Mouse (Mus musculus): ENCODE results near the gene Dguok.
A peak's percentile ranks its signal among the peaks of the same experiment; 100 is the strongest.

Gene Dguok

GRCm38 (mm10) chr6:83456131-83456983 lies 50.4 kb downstream of the Dguok start:
- DNase-seq (ENCODE audit: low read depth, low spot score): peak; percentile 59

- no peak for DNase-seq (ENCODE audit: low read depth, low spot score)
Observed at GRCm38 (mm10) chr6:83455328-83456130, 51.2 kb downstream of the Dguok start.

DNA sequence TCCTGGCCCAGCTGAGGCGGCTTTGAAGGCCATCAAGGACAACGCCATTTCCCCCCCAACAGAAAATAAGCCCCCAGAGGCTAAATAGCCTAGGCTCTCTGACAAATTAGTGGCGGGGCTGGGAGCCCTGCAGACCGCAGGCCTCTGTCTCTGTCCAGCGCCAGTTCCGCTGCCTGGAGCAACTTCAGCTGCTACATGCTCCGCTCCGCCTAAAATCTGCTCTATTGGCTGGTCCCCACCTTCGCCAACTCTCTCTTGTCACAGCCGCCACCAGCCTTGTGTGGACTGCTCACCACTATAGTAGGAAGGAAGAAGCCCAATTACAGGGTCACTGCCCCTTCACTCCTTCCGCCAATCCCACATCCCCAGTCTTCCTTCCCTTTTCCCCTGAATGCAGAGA lies 53.1 kb downstream of the Dguok start:
- DNase-seq (ENCODE audit: low read depth, low spot score): no peak

GRCm38 (mm10) chr6:83450451-83451303 lies 56.1 kb downstream of the Dguok start:
- DNase-seq (ENCODE audit: low read depth, low spot score): no peak

DNA sequence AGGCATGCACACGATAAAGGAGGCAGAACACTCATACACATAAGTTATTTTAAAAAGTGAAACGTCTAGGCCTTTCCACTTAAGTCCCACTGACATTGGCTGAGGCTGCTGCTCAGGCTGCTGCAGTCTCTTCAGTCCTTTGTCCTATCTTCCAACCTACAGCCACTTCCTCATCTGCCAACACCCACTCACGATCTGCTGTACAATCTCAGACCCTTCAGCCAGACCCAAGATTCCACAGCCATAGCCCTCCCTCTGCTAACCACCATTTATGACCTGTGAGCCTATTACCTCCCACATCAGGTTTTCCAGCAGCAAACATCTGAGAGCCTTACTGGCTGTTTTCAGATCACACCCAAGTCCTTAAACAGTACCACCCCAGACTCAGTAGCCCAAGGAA lies 57.3 kb downstream of the Dguok start:
- DNase-seq (ENCODE audit: low read depth, low spot score): no peak

DNA sequence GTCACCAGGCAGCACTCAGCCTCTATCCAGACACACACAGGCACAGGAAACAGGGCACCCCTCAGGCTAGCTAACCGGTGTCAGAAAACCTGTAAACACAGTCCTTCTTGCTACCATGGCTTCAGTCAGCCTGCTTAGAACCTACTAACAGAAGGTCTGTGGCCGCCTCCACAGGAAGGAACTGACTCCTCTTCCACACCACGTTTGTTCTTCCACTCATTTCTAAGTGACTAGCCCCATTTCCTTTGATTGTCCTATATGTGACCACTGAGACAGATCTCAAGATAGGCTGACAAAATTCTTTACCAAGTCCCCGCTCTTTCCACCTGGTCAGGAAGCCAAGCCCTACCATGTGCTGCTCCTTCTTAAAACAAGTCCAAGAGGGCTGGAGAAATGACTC lies 57.9 kb downstream of the Dguok start:
- no peak for DNase-seq (ENCODE audit: low read depth, low spot score)

- DNase-seq (ENCODE audit: low read depth, low spot score): no peak
Observed at GRCm38 (mm10) chr6:83447031-83447430, 59.7 kb downstream of the Dguok start.

- no peak for DNase-seq (ENCODE audit: low read depth, low spot score)
Observed at GRCm38 (mm10) chr6:83445796-83446195, 61.0 kb downstream of the Dguok start.

DNA sequence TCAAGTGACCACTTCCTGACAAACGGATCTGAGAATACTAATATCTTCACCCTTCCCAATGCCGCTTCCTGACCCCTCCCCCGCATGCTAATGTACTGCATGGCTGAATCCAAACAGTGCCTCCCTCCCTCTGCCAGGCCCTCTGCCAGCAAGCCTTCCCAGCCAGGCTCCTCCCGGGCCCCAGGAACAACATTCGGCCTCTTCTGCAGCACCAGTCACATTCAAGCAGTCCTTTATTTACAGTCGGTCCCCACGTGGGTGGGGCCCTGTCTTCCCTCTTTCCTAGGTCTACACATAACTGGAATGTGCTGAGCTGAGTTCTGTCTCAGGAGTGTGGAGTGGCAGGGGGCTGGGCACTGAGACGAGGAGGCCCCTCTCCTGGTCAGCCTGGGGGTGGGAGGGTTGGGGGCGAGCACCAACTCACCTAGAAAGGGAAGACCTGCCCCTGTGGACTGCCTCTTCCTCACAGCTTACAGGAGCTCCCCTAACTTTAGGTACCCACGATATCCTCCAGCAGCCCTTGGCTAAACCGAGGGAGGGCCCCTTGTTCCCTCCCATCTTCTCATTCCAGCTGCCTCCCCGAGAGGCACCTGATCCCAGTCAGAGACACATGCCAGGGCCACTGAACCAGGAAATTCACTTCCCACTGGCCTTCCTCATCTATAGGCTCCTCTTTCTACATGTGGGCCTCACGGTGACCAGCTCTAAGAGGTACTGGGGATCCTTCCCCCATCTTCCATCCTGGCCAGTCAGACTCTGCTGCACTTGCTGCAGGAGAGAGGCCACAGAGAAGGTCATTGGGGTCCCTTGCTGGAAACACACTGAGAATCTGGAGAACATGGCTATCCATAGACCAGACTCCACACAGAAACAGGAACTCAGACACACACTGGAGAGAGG lies 63.1 kb downstream of the Dguok start:
- no peak for DNase-seq (ENCODE audit: low read depth, low spot score)

DNA sequence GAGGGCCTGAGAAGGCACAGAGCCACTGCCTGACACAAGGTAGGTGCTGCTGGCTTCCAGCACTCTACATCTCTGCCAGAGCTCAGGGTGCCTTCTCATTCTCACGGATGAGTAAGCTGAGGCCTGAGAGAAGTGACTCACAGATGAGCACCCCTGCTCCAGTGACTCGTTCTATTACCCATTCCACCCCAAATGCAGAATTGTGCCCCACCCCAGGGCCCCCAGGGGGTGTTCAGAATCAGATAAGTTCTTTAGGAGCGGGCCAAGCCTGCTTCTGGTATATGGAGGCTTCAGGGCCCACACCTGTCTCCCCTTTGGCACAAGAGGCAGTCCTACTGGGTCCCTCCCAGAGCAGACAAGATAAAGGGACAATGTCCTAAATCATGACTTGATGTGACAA lies 64.1 kb downstream of the Dguok start:
- no peak for DNase-seq (ENCODE audit: low read depth, low spot score)

DNA sequence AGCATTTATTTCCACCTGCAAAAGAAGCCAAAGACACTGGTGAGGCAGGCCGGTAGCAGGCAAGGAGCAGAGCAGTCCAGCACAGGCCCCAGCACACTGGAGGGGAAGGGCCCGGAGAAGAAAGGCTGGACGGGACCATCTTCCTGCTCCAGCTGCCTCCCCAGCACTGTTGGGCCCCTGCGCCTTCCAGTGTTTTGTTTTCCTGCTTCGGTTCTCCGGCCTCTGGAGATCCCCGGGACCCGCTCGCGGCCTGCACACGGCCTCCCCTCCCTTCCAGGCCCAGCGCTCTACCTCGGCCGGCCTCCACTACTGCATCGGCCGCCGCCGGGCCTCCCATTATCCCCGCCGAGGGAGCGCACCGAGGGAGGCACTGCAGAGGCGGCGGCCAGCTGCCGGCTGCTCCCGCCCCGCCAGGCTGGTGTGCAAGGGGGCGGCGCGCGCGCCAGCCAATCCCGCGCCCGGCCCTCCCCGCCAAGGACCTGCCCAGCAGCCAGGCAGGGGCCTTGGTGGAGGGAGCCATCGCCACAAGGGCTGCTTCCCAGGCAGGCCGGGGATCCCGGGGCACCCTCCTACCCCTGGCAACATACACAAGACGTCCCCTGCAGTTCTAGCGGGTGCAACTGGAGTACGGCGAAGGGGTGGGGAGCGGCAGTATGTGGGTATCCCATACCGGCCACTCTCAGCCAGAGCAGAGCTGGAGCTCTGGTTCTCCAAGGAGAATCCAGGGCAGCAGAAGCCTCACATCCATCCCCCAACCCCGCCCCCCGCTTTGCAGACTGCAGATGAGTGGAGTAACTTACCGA lies 65.3 kb downstream of the Dguok start:
- peak; percentile 62 for DNase-seq (ENCODE audit: low read depth, low spot score)

DNA sequence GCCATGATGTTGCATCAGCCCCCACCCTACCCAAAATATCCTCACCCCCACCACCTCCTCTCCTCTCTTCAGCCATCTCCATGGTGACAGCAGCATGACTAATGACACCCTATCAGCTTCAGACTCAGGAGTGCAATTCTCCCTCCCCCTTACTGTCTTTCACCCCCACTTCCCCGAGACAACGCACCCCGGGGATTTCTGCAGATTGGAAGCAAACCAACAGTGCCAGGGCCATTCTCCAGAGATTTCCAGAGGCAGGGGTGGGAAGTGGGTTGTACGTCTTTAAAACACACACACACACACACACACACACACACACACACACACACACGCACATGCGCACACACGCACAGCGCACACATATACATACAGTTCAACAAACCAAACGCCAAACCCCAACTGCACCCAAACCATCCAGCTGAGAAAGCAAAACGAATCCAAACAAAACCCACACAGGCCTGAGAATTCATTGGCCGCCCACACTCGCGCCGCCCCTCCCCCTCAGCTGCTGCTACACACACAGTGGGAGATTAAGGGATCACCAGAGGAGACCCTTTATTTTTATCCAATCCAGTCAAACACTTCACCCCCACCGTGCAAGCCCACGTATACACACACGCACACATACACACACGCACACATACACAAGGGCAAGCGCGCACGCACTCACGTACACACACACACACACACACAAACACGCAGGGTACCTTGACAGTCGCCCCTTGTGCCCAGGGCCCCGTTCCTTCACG lies 66.1 kb downstream of the Dguok start:
- DNase-seq (ENCODE audit: low read depth, low spot score): peak; percentile 50

DNA sequence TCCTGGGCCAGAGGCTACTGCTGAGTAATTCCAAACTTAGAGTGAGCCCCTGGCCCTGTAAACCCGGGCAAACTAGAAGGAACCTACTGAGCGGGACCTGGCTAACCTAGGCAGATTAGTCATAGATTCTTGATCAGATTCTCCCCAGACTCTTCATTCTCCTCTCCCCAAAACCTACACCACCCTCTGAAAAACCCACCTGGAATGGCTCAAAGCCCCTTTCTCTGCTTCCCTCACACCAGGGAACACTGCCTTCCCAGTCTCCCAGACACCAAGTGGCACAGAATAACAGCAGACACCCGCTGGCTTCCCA lies 66.6 kb downstream of the Dguok start:
- DNase-seq (ENCODE audit: low read depth, low spot score): no peak

- DNase-seq (ENCODE audit: low read depth, low spot score): no peak
Observed at GRCm38 (mm10) chr6:83439781-83440180, 67.0 kb downstream of the Dguok start.

- DNase-seq (ENCODE audit: low read depth, low spot score): no peak
Observed at GRCm38 (mm10) chr6:83439119-83439767, 67.5 kb downstream of the Dguok start.

- no peak for DNase-seq (ENCODE audit: low read depth, low spot score)
Observed at GRCm38 (mm10) chr6:83438584-83438983, 68.2 kb downstream of the Dguok start.

DNA sequence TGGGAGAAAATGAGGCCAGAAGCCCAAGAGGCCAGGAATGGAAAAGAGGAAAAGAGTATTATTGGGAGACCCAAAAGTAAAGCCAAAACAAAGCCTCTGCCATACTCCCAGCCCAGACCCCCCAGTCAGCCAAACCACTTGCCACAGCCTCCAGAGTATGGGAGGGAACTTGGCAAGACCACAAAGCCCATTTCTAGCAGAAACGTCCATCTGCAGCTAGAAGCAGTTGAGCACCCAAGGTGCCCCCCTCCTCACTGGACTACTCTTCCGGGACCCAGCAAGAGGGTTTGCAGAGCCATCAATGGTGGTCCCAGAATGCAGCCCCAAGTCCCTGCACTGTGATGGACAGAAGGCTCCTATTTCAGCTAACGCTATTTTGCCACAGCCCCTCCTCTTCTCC lies 69.0 kb downstream of the Dguok start:
- no peak for DNase-seq (ENCODE audit: low read depth, low spot score)

DNA sequence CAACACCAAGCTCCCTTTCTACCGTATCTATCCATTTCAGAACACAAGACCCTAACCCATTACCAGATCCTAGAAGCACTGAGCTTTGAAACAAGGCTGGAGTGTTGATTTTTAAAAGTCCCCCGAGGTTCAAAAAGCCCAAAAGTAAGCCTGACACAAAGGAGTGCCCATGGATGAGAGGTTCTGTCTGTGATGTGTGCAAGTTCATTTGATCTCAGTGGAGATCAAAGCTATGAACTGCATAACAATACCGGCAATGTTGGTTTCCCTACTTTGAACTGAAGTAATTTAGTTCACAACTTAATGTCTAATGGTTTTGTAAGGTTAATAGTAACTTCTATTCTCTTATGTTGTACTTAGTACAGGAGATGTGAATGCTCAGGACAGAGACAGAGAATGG lies 69.5 kb downstream of the Dguok start:
- no peak for DNase-seq (ENCODE audit: low read depth, low spot score)

GRCm38 (mm10) chr6:83436547-83436946 lies 70.2 kb downstream of the Dguok start:
- DNase-seq (ENCODE audit: low read depth, low spot score): no peak

Measured in embryo, embryonic 11.5 days (tissue).